Mouse (Mus musculus) lung, adult 2 months (tissue): ENCODE data around the gene Vmo1.

ENCODE experiments used
- CTCF ChIP-seq: fragments of 200-500 bp; IDR thresholded peaks from 2 replicates; pipeline ENCODE4 v1.5.1; 2011; ENCODE audit warnings: mild to moderate bottlenecking, low read length, control low read depth; ENCODE audit not compliant: insufficient read depth
- POLR2A ChIP-seq: fragments of 200-500 bp; IDR thresholded peaks from 2 replicates; pipeline ENCODE4 v1.6.1; 2011; ENCODE audit warnings: low read depth, mild to moderate bottlenecking, control low read depth, low read length, borderline replicate concordance; ENCODE audit errors: extremely low read depth

- TF ChIP-seq CTCF (peak; percentile 59), POLR2A (no peak)
Observed at GRCm38 (mm10) chr11:70506385-70506784, 8.0 kb downstream of the Vmo1 start.
